Mouse (Mus musculus) right cerebral cortex, postnatal 36 days (tissue): ENCODE data around the gene Phf11a.
A peak's percentile ranks its signal among the peaks of the same experiment; 100 is the strongest.
"Not testable (repeated sequence)": the region's sequence is repeated elsewhere in the genome, so short reads cannot be mapped to it uniquely, and the experiment has no call there.

Experiments
- DNase-seq, 2 experiments: peaks; one replicate each; pipeline ENCODE4 v3.0.0; 2022; ENCODE audit warnings: low spot score in 2 of 2, mixed read lengths in 1 of 2

Phf11a gene

DNA sequence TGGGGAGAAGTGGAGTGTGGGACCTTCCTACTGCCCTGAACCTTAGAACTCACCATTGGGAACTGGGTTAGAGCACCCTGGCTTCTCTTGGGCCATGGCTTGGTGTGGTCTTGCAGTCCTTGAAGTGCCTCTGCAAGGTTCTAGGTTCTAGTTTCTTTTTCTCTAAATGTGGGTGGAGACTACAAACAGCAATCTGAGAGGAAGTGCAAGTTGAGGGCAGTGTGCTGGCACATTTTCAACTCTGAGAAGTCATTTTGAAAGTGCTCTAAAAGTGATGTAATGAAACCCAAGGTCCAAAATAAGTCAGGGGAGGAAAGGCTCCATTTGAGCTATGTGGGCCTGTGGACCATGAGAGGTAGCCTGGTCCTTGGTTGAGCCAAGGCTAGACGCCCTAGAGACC lies at the start of gene Phf11a:
Gene Phf11a, minus strand, starts transcription at position 132 of the 400 bp plus-strand sequence.
- not testable (repeated sequence) for DNase-seq

DNA sequence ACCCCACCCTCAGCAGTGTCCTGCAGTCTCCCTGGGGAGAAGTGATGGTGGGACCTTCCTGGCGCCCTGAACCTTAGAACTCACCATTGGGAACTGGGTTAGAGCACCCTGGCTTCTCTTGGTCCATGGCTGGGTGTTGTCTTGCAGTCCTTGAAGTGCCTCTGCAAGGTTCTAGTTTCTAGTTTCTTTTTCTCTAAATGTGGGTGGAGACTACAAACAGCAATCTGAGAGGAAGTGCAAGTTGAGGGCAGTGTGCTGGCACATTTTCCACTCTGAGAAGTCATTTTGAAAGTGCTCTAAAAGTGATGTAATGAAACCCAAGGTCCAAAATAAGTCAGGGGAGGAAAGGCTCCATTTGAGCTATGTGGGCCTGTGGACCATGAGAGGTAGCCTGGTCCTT lies 43.9 kb upstream of the Phf11a start, which contains the start of gene Phf11b:
Gene Phf11b, minus strand, starts transcription at position 163 of the 400 bp plus-strand sequence.
- DNase-seq: not testable (repeated sequence)

GRCm38 (mm10) chr14:59339541-59339940 lies 42.2 kb upstream of the Phf11a start:
- no peak for DNase-seq

GRCm38 (mm10) chr14:59336056-59336455 lies 38.7 kb upstream of the Phf11a start:
- not testable (repeated sequence) for DNase-seq

DNA sequence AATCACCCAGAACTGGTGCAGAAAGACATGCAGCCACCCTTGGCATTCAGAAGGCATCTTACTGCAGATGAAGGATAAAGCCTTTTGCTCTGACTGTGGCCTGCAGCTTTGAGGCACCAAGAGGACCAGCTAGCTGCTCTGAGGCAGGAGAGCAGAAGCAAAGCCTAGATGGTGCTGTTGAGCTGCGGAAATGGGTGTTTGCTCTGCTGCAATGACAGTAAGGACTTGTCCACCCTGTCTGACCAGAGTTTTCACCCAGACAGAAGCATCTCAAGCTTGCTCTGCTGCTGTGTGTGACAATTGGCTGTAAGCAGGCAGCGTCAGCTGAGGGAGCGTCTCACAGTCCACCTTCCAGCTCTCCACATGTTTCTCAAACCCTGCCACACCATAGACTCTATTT lies 33.2 kb upstream of the Phf11a start:
- DNase-seq: peak; percentile 4 to 23

DNA sequence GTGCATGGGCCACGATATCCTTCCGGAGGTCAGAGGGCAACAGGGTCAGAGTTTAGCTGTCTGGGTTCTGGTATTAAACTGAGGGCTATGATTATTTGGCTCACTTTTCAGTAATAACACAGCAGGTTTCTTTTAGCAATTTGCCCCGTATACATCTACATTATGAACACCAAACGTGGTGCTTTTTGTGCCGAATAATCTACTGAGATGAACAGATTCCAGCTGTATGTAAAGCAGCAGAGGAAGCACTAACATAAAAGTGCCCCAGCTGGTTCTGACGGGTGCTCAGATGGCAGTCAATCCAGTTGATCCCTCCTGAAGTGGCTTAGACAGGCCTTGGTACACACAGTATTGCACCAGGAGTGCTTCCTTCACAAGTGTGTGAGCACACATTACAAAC lies 22.6 kb upstream of the Phf11a start:
- DNase-seq: not testable (repeated sequence)

DNA sequence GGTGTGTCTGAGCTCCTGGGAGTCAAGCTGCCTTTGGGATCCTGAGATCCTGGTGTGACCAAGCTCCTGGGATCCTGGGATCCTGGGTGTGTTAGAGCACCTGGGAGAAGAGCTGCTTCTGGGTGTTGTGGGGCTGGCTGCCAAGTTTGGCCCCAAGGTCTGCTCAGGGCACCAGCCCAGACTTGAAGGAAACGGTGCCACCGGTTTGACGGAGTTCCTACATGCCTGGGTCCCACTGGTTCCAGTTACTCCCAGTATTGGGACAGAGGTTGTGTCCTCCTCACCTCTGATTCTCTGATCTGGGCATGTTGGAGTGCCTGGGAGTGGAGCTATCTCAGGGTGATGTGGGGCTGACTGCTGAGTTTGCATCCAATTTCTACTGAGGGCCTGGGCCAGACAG lies 21.7 kb upstream of the Phf11a start:
- not testable (repeated sequence) for DNase-seq

DNA sequence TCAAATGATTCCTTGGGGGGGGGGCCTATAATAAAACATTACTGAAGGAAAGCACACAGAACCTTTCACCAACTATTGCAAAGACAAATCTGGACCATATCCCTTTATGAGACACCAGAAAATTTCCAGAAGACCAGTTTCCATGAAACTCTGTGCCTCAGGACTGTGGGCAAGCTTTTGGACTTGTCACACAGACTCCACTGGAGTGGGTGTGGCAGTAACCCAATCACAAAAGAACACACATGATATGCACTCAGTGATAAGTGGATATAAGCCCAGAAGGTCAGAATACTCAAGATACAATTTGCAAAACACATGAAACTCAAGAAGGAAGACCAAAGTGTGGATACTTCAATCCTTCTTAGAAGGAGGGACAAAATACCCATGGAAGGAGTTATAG lies 5.6 kb downstream of the Phf11a start:
- not testable (repeated sequence) for DNase-seq

- DNase-seq: not testable (repeated sequence)
Observed at GRCm38 (mm10) chr14:59274961-59275360, 22.4 kb downstream of the Phf11a start.

- DNase-seq: no peak
Observed at GRCm38 (mm10) chr14:59260056-59260455, 37.3 kb downstream of the Phf11a start, which contains the start of gene Gm6904. TSS of gene Gm6904 (minus strand) at chr14:59260216.

DNA sequence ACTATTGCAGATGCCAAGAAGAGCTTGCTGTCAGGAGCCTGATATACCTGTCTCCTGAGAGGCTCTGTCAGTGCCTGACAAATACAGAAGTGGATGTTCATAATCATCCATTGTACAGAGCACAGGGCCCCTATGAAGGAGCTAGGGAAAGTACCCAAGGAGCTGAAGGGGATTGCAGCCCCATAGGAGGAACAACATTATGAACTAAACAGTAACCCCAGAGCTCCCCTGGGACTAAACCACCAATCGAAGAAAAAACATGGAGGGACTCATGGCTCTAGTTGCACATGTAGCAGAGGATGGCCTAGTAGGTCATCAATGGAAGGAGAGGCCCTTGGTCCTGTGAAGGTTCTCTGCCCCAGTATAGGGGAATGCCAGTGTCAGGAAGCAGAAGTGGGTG lies 41.5 kb downstream of the Phf11a start:
- DNase-seq: not testable (repeated sequence)

- not testable (repeated sequence) for DNase-seq
Observed at GRCm38 (mm10) chr14:59250350-59250749, 47.0 kb downstream of the Phf11a start.

DNA sequence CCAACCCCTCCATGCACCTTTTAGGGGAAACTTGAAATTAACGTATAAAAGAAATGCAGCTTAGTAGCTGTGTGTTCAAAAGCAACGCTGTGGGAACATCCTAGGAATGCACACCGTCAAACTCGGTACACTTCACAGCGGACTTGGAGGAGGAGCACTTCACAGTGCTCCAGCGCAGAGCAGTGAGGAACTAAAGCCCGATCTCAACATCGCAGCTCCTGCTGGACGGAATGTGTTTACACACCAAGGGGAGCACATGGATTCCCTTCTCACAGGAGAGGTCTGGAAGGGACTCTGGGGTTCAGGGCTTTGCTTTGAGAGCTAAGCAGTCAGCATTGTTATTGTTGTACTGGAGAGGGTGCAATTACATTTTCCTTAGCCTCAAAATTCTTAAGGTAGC lies 63.7 kb downstream of the Phf11a start:
- no peak for DNase-seq

DNA sequence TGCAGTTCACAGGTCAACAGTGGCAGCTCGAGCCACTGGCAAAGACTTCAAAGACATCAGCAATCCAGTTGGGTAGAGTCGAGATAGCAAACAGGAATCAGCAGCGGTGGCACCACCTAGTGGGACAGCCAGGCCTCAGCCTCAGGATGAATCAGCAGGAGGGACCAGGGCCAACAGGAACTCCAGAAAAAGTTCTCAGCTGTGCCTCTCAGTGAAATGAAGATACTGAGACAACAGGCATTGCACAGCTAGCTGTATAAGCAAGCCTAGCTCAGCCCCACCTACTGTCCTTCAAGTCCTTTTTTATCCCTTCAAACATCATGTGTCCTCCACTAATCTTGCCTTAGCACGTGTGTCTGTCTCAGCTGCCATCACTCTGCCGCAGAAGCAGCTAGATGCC lies 65.3 kb downstream of the Phf11a start:
- DNase-seq: no peak

GRCm38 (mm10) chr14:59230331-59230966 lies 66.9 kb downstream of the Phf11a start:
- DNase-seq: no peak

DNA sequence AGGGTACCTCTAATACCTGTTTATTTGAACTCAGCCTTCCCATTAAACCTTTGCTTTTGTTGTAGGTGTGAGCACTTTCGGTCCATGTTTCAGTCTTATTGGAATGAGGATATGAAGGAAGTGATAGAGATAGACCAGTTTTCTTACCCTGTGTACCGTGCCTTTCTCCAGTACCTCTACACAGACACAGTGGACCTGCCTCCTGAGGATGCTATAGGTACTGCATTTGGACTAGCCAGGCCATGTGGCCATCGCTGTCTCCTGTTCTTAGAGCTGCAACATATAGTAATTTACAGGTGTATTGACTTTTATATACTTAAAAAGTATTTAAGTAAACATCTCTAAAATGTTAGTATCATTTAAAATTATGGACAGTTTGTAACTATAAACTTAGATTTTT lies 67.5 kb downstream of the Phf11a start:
- DNase-seq: no peak
